Mouse (Mus musculus): ENCODE data around the gene Gsto1.

Gene Gsto1

GRCm38 (mm10) chr19:47888037-47888436, 33.3 kb downstream of the Gsto1 start:
- CTCF ChIA-PET, result interaction anchor here (1.3 kb wide), 1 partner anchor 21 kb away, joined by 6 read pairs; no protein-coding TSS in a partner anchor

- CTCF ChIA-PET, result interaction anchor here (0.6 to 0.7 kb wide), 3 partner anchors 20 to 427 kb away, joined by 3 read pairs; no protein-coding TSS in a partner anchor
Observed at GRCm38 (mm10) chr19:47890489-47891130, 35.8 kb downstream of the Gsto1 start.

GRCm38 (mm10) chr19:47891562-47892312, 37.0 kb downstream of the Gsto1 start:
- CTCF ChIA-PET, result interaction anchor here (0.6 to 0.9 kb wide), 2 partner anchors 20 to 428 kb away, joined by 3 read pairs; no protein-coding TSS in a partner anchor

GRCm38 (mm10) chr19:47893092-47893491, 38.3 kb downstream of the Gsto1 start:
- CTCF ChIA-PET, result interaction anchor here (0.5 kb wide), 1 partner anchor 392 kb away, joined by 3 read pairs; no protein-coding TSS in a partner anchor

- CTCF ChIA-PET, result interaction anchor here (0.9 kb wide), 1 partner anchor 33 kb away, joined by 3 read pairs; no protein-coding TSS in a partner anchor
Observed at GRCm38 (mm10) chr19:47898472-47899079, 43.8 kb downstream of the Gsto1 start.

GRCm38 (mm10) chr19:47900012-47900411, 45.2 kb downstream of the Gsto1 start:
- CTCF ChIA-PET, result interaction anchor here (0.7 kb wide), 1 partner anchor 18 kb away, joined by 3 read pairs; no protein-coding TSS in a partner anchor

GRCm38 (mm10) chr19:47900558-47900957, 45.8 kb downstream of the Gsto1 start:
- CTCF ChIA-PET, result interaction anchor here (0.7 kb wide), 1 partner anchor 13 kb away, joined by 3 read pairs; no protein-coding TSS in a partner anchor

GRCm38 (mm10) chr19:47902316-47903201, 47.8 kb downstream of the Gsto1 start:
- CTCF ChIA-PET, result interaction anchor here (0.9 kb wide), 1 partner anchor 23 kb away, joined by 6 read pairs; no protein-coding TSS in a partner anchor

GRCm38 (mm10) chr19:47903679-47904078, 48.9 kb downstream of the Gsto1 start:
- CTCF ChIA-PET, result interaction anchor here (0.5 to 0.7 kb wide), 2 partner anchors 19 to 90 kb away, joined by 14 to 21 read pairs; no protein-coding TSS in a partner anchor

GRCm38 (mm10) chr19:47905081-47905480, 50.3 kb downstream of the Gsto1 start:
- CTCF ChIA-PET, result interaction anchor here (0.5 to 1.6 kb wide), 5 partner anchors 13 to 729 kb away, joined by 3 to 9 read pairs (median 4); no protein-coding TSS in a partner anchor

GRCm38 (mm10) chr19:47905603-47906002, 50.8 kb downstream of the Gsto1 start:
- CTCF ChIA-PET, result interaction anchor here (0.7 to 1.6 kb wide), 4 partner anchors 12 to 730 kb away, joined by 3 to 9 read pairs (median 4); no protein-coding TSS in a partner anchor

GRCm38 (mm10) chr19:47907596-47907995, 52.8 kb downstream of the Gsto1 start:
- CTCF ChIA-PET, result no interaction called here

GRCm38 (mm10) chr19:47908961-47909371, 54.2 kb downstream of the Gsto1 start:
- CTCF ChIA-PET, result interaction anchor here (0.6 kb wide), 2 partner anchors 20 to 21 kb away, joined by 3 to 6 read pairs; no protein-coding TSS in a partner anchor

- CTCF ChIA-PET, result interaction anchor here (0.6 kb wide), 1 partner anchor 21 kb away, joined by 6 read pairs; no protein-coding TSS in a partner anchor
Observed at GRCm38 (mm10) chr19:47909387-47910116, 54.8 kb downstream of the Gsto1 start.

- CTCF ChIA-PET, result no interaction called here
Observed at GRCm38 (mm10) chr19:47910117-47910618, 55.4 kb downstream of the Gsto1 start.

GRCm38 (mm10) chr19:47910751-47911150, 56.0 kb downstream of the Gsto1 start:
- CTCF ChIA-PET, result interaction anchor here (0.6 kb wide), 2 partner anchors 21 to 90 kb away, joined by 3 to 14 read pairs; no protein-coding TSS in a partner anchor

- CTCF ChIA-PET, result no interaction called here
Observed at GRCm38 (mm10) chr19:47913344-47913743, 58.6 kb downstream of the Gsto1 start.

- CTCF ChIA-PET, result interaction anchor here (0.6 kb wide), 2 partner anchors 13 to 385 kb away, joined by 3 to 5 read pairs; no protein-coding TSS in a partner anchor
Observed at GRCm38 (mm10) chr19:47914191-47914590, 59.4 kb downstream of the Gsto1 start.

All from spleen, embryonic (tissue).